Mouse (Mus musculus) lung, adult 2 months (tissue): ENCODE results near the gene Exoc3.

ENCODE experiments used
- CTCF ChIP-seq: fragments of 200-500 bp; IDR thresholded peaks from 2 replicates; pipeline ENCODE4 v1.5.1; 2011; ENCODE audit warnings: mild to moderate bottlenecking, low read length, control low read depth; ENCODE audit not compliant: insufficient read depth
- POLR2A ChIP-seq: fragments of 200-500 bp; IDR thresholded peaks from 2 replicates; pipeline ENCODE4 v1.6.1; 2011; ENCODE audit warnings: low read depth, mild to moderate bottlenecking, control low read depth, low read length, borderline replicate concordance; ENCODE audit errors: extremely low read depth

DNA sequence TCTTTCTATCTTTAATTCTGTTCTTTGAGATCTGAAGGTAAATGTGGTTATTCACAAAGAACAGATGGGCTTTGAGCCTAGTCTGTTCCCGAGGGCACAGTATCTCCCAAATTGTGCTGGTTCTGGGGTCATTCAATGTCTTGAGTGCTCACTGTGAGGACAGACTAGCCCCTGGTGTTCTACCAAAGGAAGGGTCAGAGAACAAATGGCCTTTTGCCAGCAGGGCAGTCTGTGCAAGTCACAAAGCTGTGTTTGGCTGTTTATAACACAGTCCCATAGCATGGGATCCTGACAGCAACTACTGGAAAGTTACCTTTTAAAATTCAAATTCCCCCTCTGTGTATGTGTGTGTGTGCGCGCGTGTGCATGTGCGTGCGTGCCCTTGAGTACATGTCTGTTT, 78.6 kb downstream of the Exoc3 start:
- TF ChIP-seq CTCF (no peak), POLR2A (no peak)
